Mouse (Mus musculus) large intestine, adult 2 months (tissue): ENCODE data around the gene Strc. TPM values are rescaled to one million over a fixed set of nuclear protein-coding genes. Genes with fewer than 3 reads are reported as not detected.

Experiments
- DNase-seq: peaks from one replicate; pipeline ENCODE4 v3.0.0-alpha.2; 2012; ENCODE audit warnings: low read depth, low spot score
- WGBS: fragments of 180-500 bp; shearing (Covaris S2); methylation state at CpG from one replicate; pipeline ENCODE4 v1.1.7; 2018; 5-methylcytosine and 5-hydroxymethylcytosine counted together
- polyA plus RNA-seq: library from polyadenylated mRNA; depleted of rRNA; stranded (reverse); fragments of >200 nt; gene quantifications from 2 replicates; pipeline ENCODE4 v1.2.3, GENCODE M21; 2012; rRNA removed

Strc gene
- polyA plus RNA-seq, 1 experiment = 0.19 TPM

DNA sequence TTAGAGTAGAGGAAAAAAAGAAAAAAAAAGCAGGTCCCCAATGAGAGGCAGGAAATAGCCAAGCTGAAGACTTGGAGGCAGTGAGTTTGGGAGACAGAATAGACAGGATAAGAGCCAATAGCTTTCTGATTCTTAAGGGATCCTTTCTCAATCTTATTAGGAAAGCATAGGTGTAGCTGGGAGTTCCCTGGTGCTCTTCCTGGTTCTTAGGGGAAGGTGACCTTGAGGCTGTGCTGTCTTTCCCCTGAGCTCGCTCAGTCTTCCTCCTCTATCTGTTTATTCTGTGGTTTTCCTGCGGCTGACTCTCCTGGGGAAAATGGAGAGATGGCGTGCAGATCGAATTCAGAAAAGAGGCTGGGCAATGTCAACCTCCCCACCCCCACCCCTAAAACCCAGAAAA is 29.0 kb downstream of the Strc start:
- WGBS = 2% methylated on average over 4 of the region's 4 CpGs
- DNase-seq = no peak

- 14% methylated on average over 5 of the region's 5 CpGs for WGBS
- DNase-seq = no peak
These were observed 29.5 kb downstream of the Strc start, which contains the start of gene Ckmt1 for GRCm38 (mm10) chr2:121357494-121357893. Gene Ckmt1, plus strand, starts transcription at chr2:121357714.

DNA sequence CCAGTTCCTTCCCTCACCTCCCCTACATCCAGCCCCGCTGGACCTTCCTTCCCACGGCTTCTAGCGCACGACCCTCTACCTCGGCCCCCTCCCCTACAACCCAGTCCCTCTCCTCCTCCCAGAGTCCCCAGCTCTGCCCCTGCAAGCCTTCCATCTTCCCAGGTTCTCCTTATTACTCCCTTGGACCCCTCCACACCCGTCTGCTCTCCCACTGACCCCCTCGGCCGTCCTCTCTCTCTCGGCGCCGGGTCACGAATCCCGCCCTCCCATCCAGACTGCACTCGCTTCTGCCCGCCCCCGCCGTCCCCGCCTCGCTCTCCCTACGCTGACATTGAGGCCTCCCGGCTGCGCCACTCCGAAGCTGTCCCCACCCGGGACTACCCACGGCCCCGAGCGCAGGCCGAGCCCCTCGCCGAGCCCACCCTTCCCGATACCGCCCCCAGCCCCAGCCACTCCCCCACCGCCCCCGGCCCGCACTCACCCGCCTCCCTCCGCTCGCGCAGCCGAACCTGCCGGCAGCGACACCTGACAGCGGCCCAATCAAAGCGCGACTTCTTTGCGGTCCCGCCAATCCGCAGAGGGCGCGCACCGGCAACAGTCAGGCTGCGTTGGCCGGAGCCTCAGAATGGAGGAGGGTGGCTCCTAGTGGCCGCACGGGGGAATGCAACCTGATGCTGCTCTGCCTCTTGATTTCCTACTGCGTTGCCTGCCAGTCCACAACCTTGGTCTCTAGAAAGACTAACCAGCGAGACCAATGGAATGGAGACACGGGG is 32.0 kb downstream of the Strc start, which contains the start of gene Ppip5k1:
TSS of gene Ppip5k1 (minus strand) at position 577 of the 773 bp plus-strand sequence.
- under 1% methylated on average over 58 of the region's 58 CpGs for WGBS
- peak; percentile 88 for DNase-seq

DNA sequence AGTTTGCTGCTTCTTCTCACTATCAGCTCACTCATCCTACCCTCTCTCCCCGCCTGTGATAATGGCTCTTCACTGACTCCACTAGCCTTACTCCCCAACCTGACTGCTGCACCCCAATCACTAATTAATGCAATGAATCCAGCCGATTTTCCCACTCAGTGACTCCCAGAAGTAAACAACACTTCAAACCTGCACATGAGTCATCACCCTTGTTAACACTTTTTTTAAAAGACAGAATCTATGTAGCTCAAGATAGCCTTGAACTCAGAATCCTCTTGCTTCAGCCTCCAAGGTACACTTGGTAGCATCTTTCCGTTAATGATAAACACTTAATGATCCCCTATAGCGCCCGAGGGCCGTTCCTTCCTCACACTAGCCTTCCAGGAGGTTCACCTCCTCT is 32.6 kb downstream of the Strc start:
- 2% methylated on average over 6 of the region's 6 CpGs for WGBS
- DNase-seq = no peak

DNA sequence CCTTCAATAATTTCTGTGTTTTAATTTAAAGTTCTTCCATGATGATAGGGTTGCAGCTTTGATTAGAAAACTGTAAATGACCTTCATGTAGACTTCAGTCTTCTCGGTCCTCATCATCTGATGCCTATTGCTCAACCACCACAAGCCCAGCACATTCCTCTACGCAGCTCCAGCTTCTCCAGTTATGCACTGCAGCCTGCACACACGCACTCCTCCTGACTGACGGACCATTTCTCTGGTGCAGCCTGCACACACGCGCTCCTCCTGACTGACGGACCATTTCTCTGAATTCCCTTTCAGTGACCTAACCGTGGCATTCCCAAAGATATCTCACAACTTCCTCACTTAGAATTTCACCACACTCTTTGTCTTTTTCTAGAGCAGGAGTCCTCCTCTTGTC is 33.8 kb downstream of the Strc start:
- no peak for DNase-seq
- 70% methylated on average over 8 of the region's 8 CpGs for WGBS

DNA sequence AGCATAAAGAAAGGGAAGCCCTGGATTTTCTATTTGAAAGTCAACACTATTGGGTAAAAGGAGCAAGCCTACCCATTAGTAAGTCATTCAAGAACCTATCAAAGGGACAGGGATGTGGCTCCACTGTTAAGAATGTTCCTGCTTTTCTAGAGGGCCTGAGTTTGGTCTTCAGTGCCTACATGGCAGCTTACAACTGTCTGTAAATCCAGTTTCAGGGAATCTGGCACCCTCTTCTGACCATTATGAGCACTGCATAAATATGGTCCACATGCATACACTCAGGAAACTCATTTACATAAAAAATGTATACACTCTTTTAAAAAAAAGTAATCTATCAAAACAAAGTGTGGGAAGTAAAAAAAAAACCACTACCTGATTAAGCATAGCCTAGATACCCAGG is 47.9 kb downstream of the Strc start:
- no peak for DNase-seq

GRCm38 (mm10) chr2:121329492-121329891 is 57.5 kb downstream of the Strc start:
- 90% methylated on average over 2 of the region's 2 CpGs for whole genome bisulfite sequencing
- DNase-seq = no peak

DNA sequence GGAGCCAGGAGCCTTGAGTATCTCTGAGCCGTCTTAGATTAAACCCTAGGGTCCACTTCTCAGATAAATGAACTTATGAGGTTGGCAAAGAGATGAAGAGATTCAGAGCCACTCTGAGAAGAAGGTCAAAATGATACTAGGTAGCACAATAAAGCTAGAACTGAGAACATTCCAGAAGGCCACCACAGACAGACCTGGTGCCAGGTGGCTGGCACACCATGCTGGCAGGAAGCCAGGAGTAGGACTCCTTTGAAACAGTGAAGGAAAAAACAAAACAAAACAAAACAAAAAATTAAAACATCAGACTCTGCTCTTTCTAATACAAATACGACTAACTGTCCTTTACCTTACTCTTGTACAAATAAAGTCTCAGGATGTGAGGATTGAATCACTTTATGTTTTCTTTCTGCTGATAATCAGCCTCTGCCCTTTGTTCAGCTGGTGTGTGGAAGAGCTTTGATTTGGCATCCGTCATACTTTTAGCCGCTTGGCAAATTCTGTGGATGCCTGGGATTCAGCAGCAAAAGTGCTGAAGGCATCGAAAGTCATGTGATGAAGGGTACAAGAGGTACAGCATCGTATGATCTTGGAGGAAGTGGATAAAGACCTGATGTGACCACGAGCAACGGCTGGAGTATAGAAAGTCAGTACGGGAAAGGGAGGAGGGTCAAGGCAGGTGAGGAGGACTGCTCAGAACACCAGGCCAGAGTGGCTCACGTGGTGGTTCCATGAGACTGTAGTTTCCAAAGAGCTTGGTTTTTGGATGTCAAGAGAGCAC is 63.1 kb downstream of the Strc start:
- WGBS = 81% methylated on average over 10 of the region's 10 CpGs

DNA sequence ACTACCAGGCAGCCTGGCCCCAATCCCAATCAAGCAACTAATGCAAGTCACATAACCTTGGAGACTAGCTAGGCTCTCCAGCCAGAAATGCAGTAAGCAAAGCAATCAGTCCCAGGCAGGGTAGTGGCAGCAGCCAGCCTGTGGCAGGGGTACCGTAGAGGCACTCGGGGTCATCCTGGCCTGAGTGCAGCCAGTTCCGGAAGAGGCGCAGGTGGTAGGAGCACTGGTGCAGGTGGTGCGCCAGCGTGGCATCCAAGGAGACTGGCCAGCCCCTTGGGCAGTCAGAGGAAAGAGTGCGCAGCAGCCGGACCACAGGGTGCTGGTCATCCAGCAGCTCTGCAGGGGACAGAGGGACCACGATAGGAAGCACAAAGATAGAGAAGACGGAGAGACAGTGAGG is 63.9 kb downstream of the Strc start:
- DNase-seq = no peak
- 94% methylated on average over 10 of the region's 10 CpGs for WGBS

More for the DNA sequence above, 63.1 kb downstream of the Strc start:
- DNase-seq = no peak

GRCm38 (mm10) chr2:121316278-121316677 is 70.7 kb downstream of the Strc start:
- no peak for DNase-seq
- 72% methylated on average over 8 of the region's 8 CpGs for WGBS

Other genes starting within 250 kb of the Strc start
- gene Adal, start 246.7 kb downstream of the Strc start, polyA plus RNA-seq = 2.2 and 2.9 TPM in 2 replicates
- gene Lcmt2, start 246.5 kb downstream of the Strc start, polyA plus RNA-seq = 8.6 and 9.3 TPM in 2 replicates
- gene Tubgcp4, start 216.5 kb downstream of the Strc start, polyA plus RNA-seq = 13.4 and 27.9 TPM in 2 replicates
- gene Zscan29, start 216.0 kb downstream of the Strc start, polyA plus RNA-seq = 2.4 and 4.6 TPM in 2 replicates
- gene Trp53bp1, start 115.8 kb downstream of the Strc start, polyA plus RNA-seq = 13.1 and 14.6 TPM in 2 replicates
- gene Map1a, start 97.6 kb downstream of the Strc start, polyA plus RNA-seq = 1.5 and 4.1 TPM in 2 replicates
- 27.1 and 52.3 TPM in 2 replicates for gene Ppip5k1, start 31.8 kb downstream of the Strc start, polyA plus RNA-seq
- gene Ckmt1, start 29.5 kb downstream of the Strc start, polyA plus RNA-seq = 912 and 1,609 TPM in 2 replicates
- gene Pdia3, start 26.6 kb upstream of the Strc start, polyA plus RNA-seq = 405 and 622 TPM in 2 replicates
- 1.1 and 1.3 TPM in 2 replicates for gene Catsper2, start 26.6 kb upstream of the Strc start, polyA plus RNA-seq
- 4.1 and 4.7 TPM in 2 replicates for gene Ell3, start 57.1 kb upstream of the Strc start, polyA plus RNA-seq
- 399 and 485 TPM in 2 replicates for gene Serf2, start 62.0 kb upstream of the Strc start, polyA plus RNA-seq
- 6.8 and 7.5 TPM in 2 replicates for gene Hypk, start 66.1 kb upstream of the Strc start, polyA plus RNA-seq
- gene Serinc4, start 69.6 kb upstream of the Strc start, polyA plus RNA-seq = 0.16 and 0.30 TPM in 2 replicates
- gene Mfap1b, start 86.9 kb upstream of the Strc start, polyA plus RNA-seq = 2.4 and 2.9 TPM in 2 replicates
- gene Mfap1a, start 119.5 kb upstream of the Strc start, polyA plus RNA-seq = 2.9 TPM in 2 replicates
- gene Wdr76, start 119.6 kb upstream of the Strc start, polyA plus RNA-seq = 3.7 and 4.9 TPM in 2 replicates